Mouse (Mus musculus) hindbrain, embryonic 10.5 days (tissue): ENCODE results near the gene Azin2. TPM values are rescaled to one million over a fixed set of nuclear protein-coding genes. Genes with fewer than 3 reads are reported as not detected.

Experiments
- DNase-seq: peaks from one replicate; pipeline ENCODE4 v3.0.0-alpha.2; 2017; ENCODE audit warnings: low spot score
- H3K27ac ChIP-seq: fragments of 300-500 bp; sonication (generic); 2 replicates; pipeline ENCODE4 v1.5.1; 2016; ENCODE audit warnings: mild to moderate bottlenecking, moderate library complexity
- H3K27me3 ChIP-seq: fragments of 300-500 bp; sonication (generic); 2 replicates; pipeline ENCODE4 v1.6.1; 2016; ENCODE audit warnings: mild to moderate bottlenecking; ENCODE audit not compliant: poor library complexity, insufficient read depth, severe bottlenecking
- H3K36me3 ChIP-seq: fragments of 300-500 bp; sonication (generic); 2 replicates; pipeline ENCODE4 v1.6.1; 2016; ENCODE audit warnings: mild to moderate bottlenecking, moderate library complexity
- H3K4me1 ChIP-seq: fragments of 300-500 bp; sonication (generic); replicated peaks from 2 replicates; pipeline ENCODE4 v1.6.1; 2016; ENCODE audit warnings: mild to moderate bottlenecking
- H3K4me3 ChIP-seq: fragments of 300-500 bp; sonication (generic); 2 replicates; pipeline ENCODE4 v1.5.1; 2016; ENCODE audit warnings: mild to moderate bottlenecking, moderate library complexity
- H3K9me3 ChIP-seq: fragments of 300-500 bp; sonication (generic); 2 replicates; pipeline ENCODE4 v1.6.1; 2016; ENCODE audit warnings: mild to moderate bottlenecking, moderate library complexity
- WGBS: fragments of 180-500 bp; shearing (Covaris S2); methylation state at CpG from one replicate; pipeline ENCODE4 v1.1.7; 2016; 5-methylcytosine and 5-hydroxymethylcytosine counted together
- polyA plus RNA-seq: library from polyadenylated mRNA; unstranded; fragments of >200 nt; fragmentation: Nextera tagmentation; extraction: Ambion mirVana; gene quantifications from 2 replicates; pipeline ENCODE4 v1.2.1, GENCODE M21; 2016

The Azin2 gene
- polyA plus RNA-seq, 1 experiment from 2014 or later: 15.0 TPM

GRCm38 (mm10) chr4:128917119-128917518, 45.1 kb downstream of the Azin2 start:
- Histone ChIP-seq H3K27me3 (peaks cover 8% of the 10 kb centered on the region; the same call in 1 of the 2 replicates), H3K4me3 (no peak overlapping the region), H3K9me3 (no peaks in the 10 kb centered on the region), H3K4me1 (0 out of 2 replicates have a peak, but pooled peaks cover 4% of the 10 kb centered on the region), H3K27ac (no peak overlapping the region), H3K36me3 (0 out of 2 replicates have a peak, but pooled peaks cover under 1% of the 10 kb centered on the region)
- WGBS: 77% methylated on average over 3 of the region's 3 CpGs
- DNase-seq: no peak

GRCm38 (mm10) chr4:128913794-128914193, 48.4 kb downstream of the Azin2 start:
- H3K4me3 ChIP-seq: no peak overlapping the region

GRCm38 (mm10) chr4:128912085-128912484, 50.2 kb downstream of the Azin2 start:
- Histone ChIP-seq H3K4me3 (no peak overlapping the region), H3K27ac (no peak overlapping the region), H3K36me3 (peaks cover 26% of the 10 kb centered on the region), H3K27me3 (no peaks in the 10 kb centered on the region), H3K4me1 (peaks cover 24% of the 10 kb centered on the region), H3K9me3 (no peaks in the 10 kb centered on the region)
- WGBS: 93% methylated on average over 10 of the region's 10 CpGs
- DNase-seq: no peak

More at GRCm38 (mm10) chr4:128913794-128914193, 48.4 kb downstream of the Azin2 start:
- no peaks in the 10 kb centered on the region for H3K27me3 ChIP-seq
- DNase-seq: peak; percentile 44
- peaks cover 20% of the 10 kb centered on the region for H3K4me1 ChIP-seq
- H3K36me3 ChIP-seq: peaks cover 24% of the 10 kb centered on the region
- H3K27ac ChIP-seq: no peak overlapping the region
- H3K9me3 ChIP-seq: no peaks in the 10 kb centered on the region
- 19% methylated on average over 4 of the region's 4 CpGs for WGBS

GRCm38 (mm10) chr4:128910276-128911063, 51.8 kb downstream of the Azin2 start:
- 75% methylated on average over 8 of the region's 8 CpGs for WGBS
- H3K4me1 ChIP-seq: peaks cover 40% of the 10 kb centered on the region

GRCm38 (mm10) chr4:128909378-128909831, 52.8 kb downstream of the Azin2 start:
- Histone ChIP-seq H3K27me3 (0 out of 2 replicates have a peak, but pooled peaks cover 3% of the 10 kb centered on the region), H3K27ac (no peak overlapping the region), H3K36me3 (peaks cover 26% of the 10 kb centered on the region), H3K4me3 (no peak overlapping the region), H3K9me3 (no peaks in the 10 kb centered on the region), H3K4me1 (peaks cover 51% of the 10 kb centered on the region)
- 86% methylated on average over 14 of the region's 14 CpGs for WGBS
- no peak for DNase-seq

More at GRCm38 (mm10) chr4:128910276-128911063, 51.8 kb downstream of the Azin2 start:
- Histone ChIP-seq H3K9me3 (no peaks in the 10 kb centered on the region), H3K36me3 (peaks cover 26% of the 10 kb centered on the region), H3K4me3 (no peak overlapping the region), H3K27ac (no peak overlapping the region), H3K27me3 (no peaks in the 10 kb centered on the region)
- no peak for DNase-seq

- no peak overlapping the region for H3K27ac ChIP-seq
- WGBS: 65% methylated on average over 24 of the region's 24 CpGs
- H3K4me3 ChIP-seq: no peak overlapping the region
- peaks cover 26% of the 10 kb centered on the region for H3K36me3 ChIP-seq
- 0 out of 2 replicates have a peak, but pooled peaks cover 3% of the 10 kb centered on the region for H3K27me3 ChIP-seq
- peak; percentile 62 for DNase-seq
- H3K4me1 ChIP-seq: peaks cover 57% of the 10 kb centered on the region
- H3K9me3 ChIP-seq: no peaks in the 10 kb centered on the region
These were observed 53.5 kb downstream of the Azin2 start for GRCm38 (mm10) chr4:128908586-128909377.

GRCm38 (mm10) chr4:128907238-128907968, 54.8 kb downstream of the Azin2 start:
- H3K27ac ChIP-seq: peak overlapping the region; percentile 73
- peaks cover 37% of the 10 kb centered on the region for H3K36me3 ChIP-seq
- no peak overlapping the region for H3K4me3 ChIP-seq
- WGBS: 70% methylated on average over 12 of the region's 12 CpGs
- 0 out of 2 replicates have a peak, but pooled peaks cover 3% of the 10 kb centered on the region for H3K27me3 ChIP-seq
- DNase-seq: no peak
- H3K4me1 ChIP-seq: peaks cover 62% of the 10 kb centered on the region
- H3K9me3 ChIP-seq: no peaks in the 10 kb centered on the region

- Histone ChIP-seq H3K9me3 (no peaks in the 10 kb centered on the region), H3K27me3 (0 out of 2 replicates have a peak, but pooled peaks cover 3% of the 10 kb centered on the region), H3K4me1 (peaks cover 59% of the 10 kb centered on the region), H3K27ac (peak overlapping the region; percentile 73), H3K36me3 (peaks cover 40% of the 10 kb centered on the region), H3K4me3 (0 out of 2 replicates have a peak overlapping the region, but pooled peaks have one; percentile 4)
- peak; percentile 39 for DNase-seq
- 37% methylated on average over 8 of the region's 8 CpGs for WGBS
These were observed 55.5 kb downstream of the Azin2 start for GRCm38 (mm10) chr4:128906757-128907156.

- Histone ChIP-seq H3K4me1 (peaks cover 62% of the 10 kb centered on the region), H3K27ac (peak overlapping the region; percentile 80), H3K36me3 (peaks cover 45% of the 10 kb centered on the region), H3K27me3 (0 out of 2 replicates have a peak, but pooled peaks cover 3% of the 10 kb centered on the region), H3K4me3 (no peak overlapping the region), H3K9me3 (no peaks in the 10 kb centered on the region)
- WGBS: 16% methylated on average over 8 of the region's 8 CpGs
- DNase-seq: peak; percentile 21
These were observed 57.0 kb downstream of the Azin2 start for GRCm38 (mm10) chr4:128905251-128905650.

GRCm38 (mm10) chr4:128904035-128904800, 58.0 kb downstream of the Azin2 start:
- DNase-seq: peak; percentile 46
- WGBS: 45% methylated on average over 8 of the region's 8 CpGs
- H3K27ac ChIP-seq: peak overlapping the region; percentile 80
- H3K9me3 ChIP-seq: no peaks in the 10 kb centered on the region
- peaks cover 36% of the 10 kb centered on the region for H3K36me3 ChIP-seq
- 0 out of 2 replicates have a peak, but pooled peaks cover 3% of the 10 kb centered on the region for H3K27me3 ChIP-seq
- peaks cover 65% of the 10 kb centered on the region for H3K4me1 ChIP-seq
- no peak overlapping the region for H3K4me3 ChIP-seq

- H3K27ac ChIP-seq: no peak overlapping the region
- no peak for DNase-seq
- H3K9me3 ChIP-seq: no peaks in the 10 kb centered on the region
- H3K36me3 ChIP-seq: peaks cover 29% of the 10 kb centered on the region
- WGBS: 86% methylated on average over 8 of the region's 8 CpGs
- no peak overlapping the region for H3K4me3 ChIP-seq
- H3K4me1 ChIP-seq: peaks cover 73% of the 10 kb centered on the region
- H3K27me3 ChIP-seq: 0 out of 2 replicates have a peak, but pooled peaks cover 3% of the 10 kb centered on the region
These were observed 59.9 kb downstream of the Azin2 start for GRCm38 (mm10) chr4:128902390-128902789.
